Mouse (Mus musculus) layer of hippocampus, adult 11-12 months (tissue): ENCODE measurements around the gene Armc9.

Source experiments
- DNase-seq: peaks from one replicate; pipeline ENCODE4 v3.0.0; 2022; ENCODE audit warnings: low spot score

The Armc9 gene

DNA sequence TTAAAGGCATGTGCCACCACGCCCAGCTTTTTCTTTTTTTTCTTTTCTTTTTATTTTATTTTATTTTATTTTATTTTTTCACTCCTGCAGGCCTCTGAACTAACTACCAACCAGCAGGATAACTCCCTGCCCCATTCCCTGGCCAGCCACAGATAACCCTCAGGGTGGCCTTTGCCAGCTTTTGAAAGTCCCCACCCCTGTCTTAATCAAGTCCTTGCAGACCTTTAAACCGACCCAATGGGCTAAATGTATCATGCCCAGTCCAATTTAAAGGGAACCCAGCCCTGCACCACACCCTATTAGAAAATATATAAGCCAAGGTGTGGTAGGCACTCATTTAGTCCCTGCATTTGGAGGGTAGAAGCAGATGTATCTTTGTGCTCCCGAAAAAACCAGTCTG is 157.7 kb downstream of the Armc9 start:
- DNase-seq, result no peak

DNA sequence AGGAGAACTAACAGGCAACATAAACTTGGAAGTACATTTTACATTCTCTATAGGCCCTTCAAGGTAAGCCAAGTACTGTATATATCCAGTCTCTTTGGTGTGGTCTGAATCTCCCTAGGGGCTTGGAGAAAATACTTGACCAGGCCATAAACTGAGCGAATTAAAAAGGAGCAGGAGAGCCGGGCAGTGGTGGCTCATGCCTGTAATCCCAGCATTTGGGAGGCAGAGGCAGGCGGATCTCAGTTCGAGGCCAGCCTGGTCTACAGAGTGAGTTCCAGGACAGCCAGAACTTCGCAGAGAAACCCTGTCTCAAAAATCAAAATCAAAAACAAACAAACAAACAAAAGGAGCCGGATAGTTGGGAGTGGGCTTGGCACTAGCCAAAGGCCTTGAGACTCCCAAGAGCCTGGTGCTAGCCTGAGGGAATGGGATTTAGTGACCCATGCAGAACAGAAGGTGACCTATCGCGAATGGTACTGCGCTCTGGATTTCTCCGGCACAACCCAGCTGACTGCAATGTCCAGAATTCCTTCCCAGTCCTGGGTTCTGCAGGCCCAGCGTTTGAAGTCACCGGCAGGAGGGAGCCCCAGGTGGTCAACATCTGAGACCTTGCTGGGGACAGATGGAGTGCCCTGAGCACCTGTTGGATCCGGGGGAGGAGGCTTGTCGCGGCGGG is 158.7 kb downstream of the Armc9 start:
- DNase-seq, result no peak

GRCm38 (mm10) chr1:86313772-86314125 is 159.2 kb downstream of the Armc9 start:
- DNase-seq, result no peak

DNA sequence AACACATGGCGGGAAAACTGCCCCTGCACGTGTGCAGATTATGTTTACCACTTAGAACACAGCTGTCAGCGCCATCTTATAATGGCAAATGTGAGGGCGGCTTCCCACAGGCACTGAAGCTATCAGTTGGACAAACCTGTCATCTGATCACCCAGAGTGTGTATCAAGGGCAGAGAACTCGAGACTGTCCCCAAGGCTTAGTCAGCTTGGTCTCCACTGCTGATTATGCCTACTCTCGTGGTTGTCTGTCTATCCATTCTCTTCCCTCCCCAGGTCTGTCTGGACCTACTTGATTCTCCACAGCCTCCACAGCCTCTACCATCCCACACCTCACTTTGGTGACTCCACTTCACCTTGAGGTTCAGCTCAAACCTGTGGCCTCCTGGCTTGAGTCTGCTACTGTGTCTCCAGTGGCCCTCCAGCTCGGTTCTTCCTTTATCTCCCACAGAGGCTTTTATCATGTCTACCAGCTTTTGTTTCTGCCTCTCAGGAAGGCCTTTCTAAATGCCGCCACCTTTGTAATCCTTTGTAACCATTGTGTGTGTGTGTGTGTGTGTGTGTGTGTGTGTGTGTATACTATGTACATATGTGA is 166.3 kb downstream of the Armc9 start:
- no peak for DNase-seq
